Mouse (Mus musculus) mouse embryonic stem cell (cell line): ENCODE measurements around the gene Gm37240.
"Not testable (repeated sequence)": the region's sequence is repeated elsewhere in the genome, so short reads cannot be mapped to it uniquely, and the experiment has no call there.

Source experiments
- in situ Hi-C, 2 experiments: fragments of 300-500 bp; cut with MboI; formaldehyde crosslinking; loops; 1 replicate in 1 of 2; 3 replicates in 1 of 2; pipeline ENCODE4 v1.14.3; 2019 to 2020; ENCODE audit warnings: low sequenced_read_pairs in 2 of 2, low pct_unique_long_range_greater_than_20kb in 1 of 2, mixed read lengths in 1 of 2; ENCODE audit not compliant: unreplicated experiment in 1 of 2

The Gm37240 gene

GRCm38 (mm10) chr3:84570501-84570900 lies 1316.8 kb downstream of the Gm37240 start:
- in situ Hi-C loops, result no loop called here

GRCm38 (mm10) chr3:84569587-84569986 lies 1317.7 kb downstream of the Gm37240 start:
- in situ Hi-C loops, result no loop called here

- in situ Hi-C loops, result no loop called here
These were observed 1318.8 kb downstream of the Gm37240 start for GRCm38 (mm10) chr3:84568540-84568939.

- in situ Hi-C loops, result no loop called here
These were observed 1323.9 kb downstream of the Gm37240 start for GRCm38 (mm10) chr3:84563415-84563814.

GRCm38 (mm10) chr3:84562911-84563310 lies 1324.4 kb downstream of the Gm37240 start:
- in situ Hi-C loops, result not testable (repeated sequence)

- in situ Hi-C loops, result no loop called here
These were observed 1329.0 kb downstream of the Gm37240 start for GRCm38 (mm10) chr3:84558301-84558700.

- in situ Hi-C loops, result no loop called here
These were observed 1331.5 kb downstream of the Gm37240 start for GRCm38 (mm10) chr3:84555780-84556179.

GRCm38 (mm10) chr3:84547177-84547576 lies 1340.1 kb downstream of the Gm37240 start:
- in situ Hi-C loops, result loop anchor here in 1 of 2 experiments (10.0 to 25.0 kb wide), 2 partner anchors 232 to 360 kb away; no protein-coding TSS in a partner anchor

- in situ Hi-C loops, result loop anchor here in 1 of 2 experiments (10.0 to 25.0 kb wide), 2 partner anchors 228 to 355 kb away; no protein-coding TSS in a partner anchor
These were observed 1344.9 kb downstream of the Gm37240 start for GRCm38 (mm10) chr3:84542450-84542849.

GRCm38 (mm10) chr3:84541881-84542280 lies 1345.4 kb downstream of the Gm37240 start:
- in situ Hi-C loops, result loop anchor here in 1 of 2 experiments (10.0 to 25.0 kb wide), 2 partner anchors 227 to 355 kb away; no protein-coding TSS in a partner anchor

- in situ Hi-C loops, result loop anchor here in 1 of 2 experiments (10.0 to 25.0 kb wide), 2 partner anchors 226 to 353 kb away; no protein-coding TSS in a partner anchor
These were observed 1346.7 kb downstream of the Gm37240 start for GRCm38 (mm10) chr3:84540640-84541039.

GRCm38 (mm10) chr3:84536987-84537386 lies 1350.3 kb downstream of the Gm37240 start:
- in situ Hi-C loops, result loop anchor here (10.0 to 25.0 kb wide), 3 partner anchors 182 to 350 kb away; no protein-coding TSS in a partner anchor

- in situ Hi-C loops, result loop anchor here (10.0 to 25.0 kb wide), 3 partner anchors 178 to 346 kb away; no protein-coding TSS in a partner anchor
These were observed 1354.1 kb downstream of the Gm37240 start for GRCm38 (mm10) chr3:84533227-84533626.

GRCm38 (mm10) chr3:84529021-84529420 lies 1358.3 kb downstream of the Gm37240 start:
- in situ Hi-C loops, result loop anchor here in 1 of 2 experiments (25.0 kb wide), 1 partner anchor 342 kb away; no protein-coding TSS in a partner anchor

- in situ Hi-C loops, result loop anchor here in 1 of 2 experiments (25.0 kb wide), 1 partner anchor 338 kb away; no protein-coding TSS in a partner anchor
These were observed 1362.4 kb downstream of the Gm37240 start for GRCm38 (mm10) chr3:84524952-84525351.

GRCm38 (mm10) chr3:84516163-84516562 lies 1371.2 kb downstream of the Gm37240 start:
- in situ Hi-C loops, result no loop called here

- in situ Hi-C loops, result no loop called here
These were observed 1374.4 kb downstream of the Gm37240 start for GRCm38 (mm10) chr3:84512774-84513515.

GRCm38 (mm10) chr3:84505193-84505592 lies 1382.1 kb downstream of the Gm37240 start:
- in situ Hi-C loops, result no loop called here

GRCm38 (mm10) chr3:84504291-84504690 lies 1383.0 kb downstream of the Gm37240 start:
- in situ Hi-C loops, result no loop called here

GRCm38 (mm10) chr3:84502101-84502500 lies 1385.2 kb downstream of the Gm37240 start:
- in situ Hi-C loops, result no loop called here
